Mouse (Mus musculus): ENCODE measurements around the gene Dnaic1. TPM values are rescaled to one million over a fixed set of nuclear protein-coding genes. Genes with fewer than 3 reads are reported as not detected.
"Not testable (repeated sequence)": the region's sequence is repeated elsewhere in the genome, so short reads cannot be mapped to it uniquely, and the experiment has no call there.

Gene Dnaic1
- polyA plus RNA-seq, 1 experiment from 2014 or later, result 1.1 TPM

DNA sequence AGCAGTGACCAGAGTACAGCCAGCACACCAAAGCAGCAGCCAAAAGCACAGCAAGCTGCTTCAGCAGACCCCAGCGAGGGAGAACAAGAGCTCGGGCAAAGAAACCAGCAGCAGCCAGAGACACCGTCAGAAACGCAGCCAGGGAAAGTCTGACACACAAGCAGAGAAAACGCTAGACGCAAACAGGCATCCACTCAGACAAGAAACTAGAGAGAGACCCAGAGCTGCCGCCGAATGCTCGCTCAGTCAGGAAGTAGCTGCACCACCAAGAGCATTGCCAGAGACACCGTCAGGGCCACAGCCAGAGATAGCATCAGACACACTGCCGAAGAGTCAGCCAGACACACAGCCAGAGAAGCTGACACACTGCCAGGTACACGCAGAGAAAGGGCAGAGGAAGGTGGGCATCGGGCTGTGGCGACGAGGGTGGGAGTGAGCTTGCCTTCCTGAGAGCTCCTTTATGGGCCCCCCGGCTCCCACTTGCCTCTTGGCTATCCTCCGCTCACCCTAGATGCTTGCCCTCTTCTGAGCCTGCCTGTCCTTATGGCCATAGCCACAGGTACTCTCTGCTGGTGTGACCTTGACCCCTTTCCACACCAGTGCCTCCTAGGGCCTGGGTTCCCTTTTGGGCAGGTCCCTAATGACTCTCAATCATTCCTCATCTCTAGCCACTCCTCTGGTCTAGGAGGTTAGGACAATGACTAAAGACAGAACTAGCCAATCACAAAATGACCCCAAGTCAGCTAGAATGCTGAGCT lies 106.9 kb downstream of the Dnaic1 start:
- Histone ChIP-seq H3K4me3 (ENCODE audit: inconsistent target) (no peak overlapping the region), H3K27ac (no peak overlapping the region), H3K36me3 (ENCODE audit: inconsistent target) (no peaks in the 10 kb centered on the region), H3K79me2 (ENCODE audit: inconsistent target) (no peaks in the 10 kb centered on the region)
- 49% methylated on average over 17 of the region's 17 CpGs for WGBS (ENCODE audit: missing documents)

DNA sequence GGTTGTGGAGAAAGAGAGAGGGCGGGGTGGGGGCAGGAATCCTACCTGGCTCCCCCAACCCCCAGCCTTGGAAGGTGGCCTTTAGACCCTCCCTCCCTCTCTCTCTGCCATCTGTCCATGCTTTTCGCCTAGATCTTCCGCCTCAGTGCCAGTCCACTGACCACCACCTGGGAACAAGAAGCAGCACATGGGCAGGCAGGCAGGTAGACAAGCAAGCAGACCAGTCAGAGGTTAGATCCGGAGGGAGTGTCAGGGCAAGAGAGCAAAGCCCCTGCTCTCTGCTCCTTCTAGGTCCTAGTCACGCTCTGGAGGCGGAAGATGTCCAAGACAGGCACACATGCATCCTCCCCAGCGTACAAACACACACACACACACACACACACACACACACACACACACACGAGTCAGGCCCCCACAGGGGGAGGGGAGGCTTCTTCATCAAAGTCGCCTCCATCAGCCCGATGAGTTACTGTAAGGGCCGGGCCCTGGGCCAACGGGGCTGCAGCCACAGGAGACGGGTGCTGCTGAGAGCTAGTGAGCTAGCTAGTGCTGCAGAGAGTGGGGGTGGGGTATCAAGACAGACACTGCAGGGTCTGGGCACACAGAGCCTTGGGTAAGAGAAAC lies 107.5 kb downstream of the Dnaic1 start:
- WGBS (ENCODE audit: missing documents), result 73% methylated on average over 10 of the region's 13 CpGs
- no peak overlapping the region for H3K27ac ChIP-seq
- H3K4me3 ChIP-seq (ENCODE audit: inconsistent target), result no peak overlapping the region
- no peaks in the 10 kb centered on the region for H3K79me2 ChIP-seq (ENCODE audit: inconsistent target)
- H3K36me3 ChIP-seq (ENCODE audit: inconsistent target), result no peaks in the 10 kb centered on the region

DNA sequence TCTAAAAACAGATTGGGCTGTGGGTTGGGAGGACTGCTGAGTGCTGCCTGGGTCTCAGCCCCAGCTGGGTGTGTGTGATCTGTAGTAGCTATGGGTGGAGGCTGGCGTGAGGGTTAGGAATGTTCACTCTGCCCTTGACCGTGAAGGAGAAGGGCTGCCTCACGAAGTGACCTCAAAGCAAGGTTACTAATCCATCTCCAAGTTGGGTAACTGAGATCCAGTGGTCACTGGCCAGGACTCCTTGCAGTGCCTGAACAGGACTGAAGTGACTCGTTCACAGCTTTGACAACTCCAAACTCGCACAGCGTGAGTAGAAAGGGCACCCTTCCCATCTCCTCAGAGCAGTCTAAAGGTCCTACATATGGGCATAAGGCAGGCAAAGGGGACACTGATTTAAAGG lies 109.3 kb downstream of the Dnaic1 start:
- 90% methylated on average over 5 of the region's 6 CpGs for WGBS (ENCODE audit: missing documents)
- no peaks in the 10 kb centered on the region for H3K36me3 ChIP-seq (ENCODE audit: inconsistent target)
- H3K4me3 ChIP-seq (ENCODE audit: inconsistent target), result no peak overlapping the region
- H3K79me2 ChIP-seq (ENCODE audit: inconsistent target), result no peaks in the 10 kb centered on the region
- no peak overlapping the region for H3K27ac ChIP-seq

DNA sequence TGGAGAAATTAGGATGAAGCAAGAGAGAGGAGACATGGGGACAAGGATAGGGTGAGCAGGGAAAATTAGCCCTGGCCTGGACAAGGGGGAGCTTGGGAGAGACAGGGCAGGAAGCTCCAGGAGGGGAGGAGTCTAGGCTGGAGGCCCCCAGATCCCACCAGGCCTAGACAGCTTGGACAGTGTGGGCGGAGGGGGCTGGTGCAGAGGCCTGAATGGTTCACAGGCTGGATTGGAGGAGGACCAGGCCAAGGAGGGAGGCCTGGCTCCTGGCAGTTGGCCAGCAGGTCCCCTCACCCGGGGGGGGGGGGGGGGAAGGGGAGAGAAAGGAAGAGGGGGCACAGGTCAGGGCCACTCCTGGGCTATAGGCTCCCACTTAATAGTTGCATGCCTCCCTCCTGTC lies 109.7 kb downstream of the Dnaic1 start:
- Histone ChIP-seq H3K36me3 (ENCODE audit: inconsistent target) (no peaks in the 10 kb centered on the region), H3K4me3 (ENCODE audit: inconsistent target) (no peak overlapping the region), H3K79me2 (ENCODE audit: inconsistent target) (no peaks in the 10 kb centered on the region), H3K27ac (no peak overlapping the region)
- WGBS (ENCODE audit: missing documents), result 50% methylated on average over 2 of the region's 2 CpGs

DNA sequence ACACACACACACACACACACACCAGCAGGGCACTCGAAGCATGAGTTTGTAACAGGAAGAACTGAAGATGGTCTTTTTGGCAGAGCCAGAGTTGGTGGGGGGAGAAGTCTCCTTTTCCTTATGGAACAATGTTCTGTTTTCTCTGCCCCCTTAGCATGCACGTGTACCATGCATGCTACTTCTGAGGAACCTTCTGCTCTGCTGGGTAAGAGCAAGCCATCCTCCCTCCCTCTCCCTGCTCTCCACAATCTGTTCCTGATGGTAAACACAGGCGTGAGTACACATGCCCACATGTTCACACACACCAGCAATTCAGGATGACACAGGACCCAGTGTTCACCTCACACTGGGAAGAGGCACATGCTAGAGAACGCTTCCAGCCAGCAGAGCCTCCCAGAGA lies 111.6 kb downstream of the Dnaic1 start:
- Histone ChIP-seq H3K27ac (no peak overlapping the region), H3K36me3 (ENCODE audit: inconsistent target) (no peaks in the 10 kb centered on the region), H3K79me2 (ENCODE audit: inconsistent target) (no peaks in the 10 kb centered on the region), H3K4me3 (ENCODE audit: inconsistent target) (no peak overlapping the region)
- 58% methylated on average over 2 of the region's 4 CpGs for WGBS (ENCODE audit: missing documents)

DNA sequence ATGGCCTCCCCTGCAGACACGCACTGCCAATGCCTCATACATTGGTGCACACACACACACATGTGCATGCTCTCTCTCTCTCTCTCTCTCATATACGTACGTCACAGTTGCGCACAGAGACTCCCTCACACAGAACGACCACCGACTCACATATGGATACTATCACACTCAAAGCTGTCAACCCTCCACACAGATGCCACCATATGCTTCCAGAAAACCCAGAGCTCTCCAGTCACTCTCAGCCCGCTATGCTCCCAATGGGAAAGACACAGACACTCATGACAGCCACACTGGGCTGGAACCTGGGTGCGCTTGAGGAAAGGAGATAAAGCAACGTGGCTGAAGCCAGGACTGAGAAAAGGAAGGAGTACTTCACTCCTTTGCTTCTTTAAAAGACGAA lies 112.4 kb downstream of the Dnaic1 start:
- no peaks in the 10 kb centered on the region for H3K79me2 ChIP-seq (ENCODE audit: inconsistent target)
- 71% methylated on average over 10 of the region's 10 CpGs for WGBS (ENCODE audit: missing documents)
- no peak overlapping the region for H3K4me3 ChIP-seq (ENCODE audit: inconsistent target)
- H3K36me3 ChIP-seq (ENCODE audit: inconsistent target), result no peaks in the 10 kb centered on the region
- no peak overlapping the region for H3K27ac ChIP-seq

DNA sequence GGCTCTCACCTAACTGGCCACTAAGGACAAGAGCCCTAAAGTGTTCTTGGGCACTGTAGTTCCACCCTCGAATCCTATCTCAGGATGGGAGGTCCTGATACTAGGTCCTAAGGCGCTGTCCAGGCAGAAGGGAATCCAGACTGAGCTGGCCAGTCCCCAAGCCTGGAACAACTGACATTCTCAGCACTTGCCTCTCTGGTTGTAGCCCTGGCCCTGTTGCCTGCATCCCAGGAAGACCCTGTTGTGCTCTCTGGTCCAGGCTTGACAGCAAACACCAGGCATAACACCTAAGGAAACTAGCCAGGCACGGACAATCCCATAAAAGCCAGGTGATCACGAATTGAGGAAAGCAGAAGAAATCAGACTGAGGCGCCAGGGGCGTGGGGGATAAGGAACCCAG lies 113.2 kb downstream of the Dnaic1 start:
- H3K36me3 ChIP-seq (ENCODE audit: inconsistent target), result no peaks in the 10 kb centered on the region
- no peak overlapping the region for H3K27ac ChIP-seq
- H3K4me3 ChIP-seq (ENCODE audit: inconsistent target), result no peak overlapping the region
- no peaks in the 10 kb centered on the region for H3K79me2 ChIP-seq (ENCODE audit: inconsistent target)
- WGBS (ENCODE audit: missing documents), result 30% methylated on average over 6 of the region's 6 CpGs

DNA sequence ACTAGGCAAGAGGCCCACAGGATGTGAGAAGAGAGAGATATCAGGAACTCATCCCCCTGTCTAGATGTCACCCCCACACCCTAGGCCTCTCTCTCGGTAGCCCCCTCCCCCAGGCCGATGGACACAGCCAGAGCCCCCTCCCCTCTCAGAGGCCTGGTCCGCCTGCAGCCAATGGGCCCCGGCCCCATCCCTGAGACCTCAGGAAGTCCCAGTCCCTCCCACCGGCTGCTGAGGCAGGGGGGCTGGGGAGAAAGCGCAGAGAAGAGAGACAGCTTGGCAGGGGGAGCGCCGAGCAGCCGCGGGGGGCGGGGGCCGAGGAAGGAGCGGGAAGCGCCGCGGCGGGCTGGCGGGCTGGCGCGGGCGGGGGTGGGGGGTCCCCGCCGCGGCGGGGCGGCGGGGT lies 113.7 kb downstream of the Dnaic1 start:
- H3K36me3 ChIP-seq (ENCODE audit: inconsistent target); H3K27ac ChIP-seq; H3K4me3 ChIP-seq (ENCODE audit: inconsistent target); H3K79me2 ChIP-seq (ENCODE audit: inconsistent target): not testable (repeated sequence)
- WGBS (ENCODE audit: missing documents), result 20% methylated on average over 1 of the region's 27 CpGs

DNA sequence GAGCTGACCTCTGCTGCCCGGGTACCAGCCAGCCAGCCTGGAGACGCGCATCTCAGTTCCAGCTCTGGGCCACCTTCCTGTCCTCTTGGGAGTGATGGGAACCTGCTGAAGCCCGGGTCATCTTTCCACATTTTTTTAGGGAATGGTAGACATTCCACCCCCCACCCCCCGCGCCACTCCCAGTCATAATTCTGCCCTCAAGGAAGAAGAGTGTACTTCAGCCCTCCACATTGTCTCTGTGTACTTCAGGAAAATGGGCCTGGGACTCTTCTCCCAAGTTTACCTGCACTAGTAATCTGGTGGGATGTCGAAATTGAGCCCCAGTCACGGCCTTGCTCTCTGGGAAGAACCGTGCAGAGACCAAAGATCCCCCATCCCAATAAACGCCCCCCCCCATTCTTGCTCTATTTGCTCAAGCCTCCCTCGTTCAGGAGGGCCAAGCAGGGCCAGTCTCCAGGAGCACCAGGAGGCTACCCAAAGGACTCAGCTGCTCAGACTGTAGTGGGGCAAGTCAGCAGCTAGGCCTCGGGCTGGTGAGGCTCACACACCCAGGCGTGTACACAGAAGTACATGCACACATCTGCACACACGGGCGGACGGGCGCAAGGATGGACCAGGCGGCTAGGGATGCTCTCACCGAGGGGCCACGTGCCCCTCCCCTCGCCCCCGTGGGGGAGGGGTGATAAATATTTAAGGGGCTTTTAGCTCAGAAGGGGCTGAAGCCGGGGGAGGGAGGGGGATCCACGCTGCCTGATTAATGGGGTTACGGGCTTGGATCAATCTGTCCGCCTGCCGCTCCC lies 114.8 kb downstream of the Dnaic1 start:
- WGBS (ENCODE audit: missing documents), result 6% methylated on average over 8 of the region's 27 CpGs
- H3K27ac ChIP-seq; H3K79me2 ChIP-seq (ENCODE audit: inconsistent target); H3K36me3 ChIP-seq (ENCODE audit: inconsistent target); H3K4me3 ChIP-seq (ENCODE audit: inconsistent target): not testable (repeated sequence)

DNA sequence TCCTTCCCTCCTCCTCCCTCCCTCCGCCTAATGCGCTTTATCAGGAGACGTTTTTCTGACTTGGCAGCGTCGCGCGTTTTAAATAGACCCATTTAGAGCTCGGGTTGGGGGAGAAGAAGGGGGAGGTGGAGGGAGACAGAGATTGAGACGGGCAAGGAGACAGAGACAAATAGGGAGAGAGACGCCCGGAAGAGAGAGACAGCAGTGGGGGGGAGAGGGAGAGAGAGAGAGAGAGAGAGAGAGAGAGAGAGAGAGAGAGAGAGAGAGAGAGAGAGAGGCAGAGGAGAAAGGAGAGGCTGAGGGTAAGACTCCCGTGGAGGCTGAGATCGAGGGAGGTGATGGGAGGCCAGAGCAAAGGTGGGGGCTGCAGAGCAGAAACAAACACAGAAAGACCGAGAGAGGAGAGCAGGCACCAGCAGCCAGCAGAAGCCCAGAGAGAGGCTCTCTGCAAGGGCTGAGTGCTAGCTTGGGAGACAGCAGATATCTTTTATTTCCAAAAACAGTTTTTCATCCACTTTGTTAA lies 115.4 kb downstream of the Dnaic1 start:
- not testable (repeated sequence) for H3K36me3 ChIP-seq (ENCODE audit: inconsistent target); H3K79me2 ChIP-seq (ENCODE audit: inconsistent target); H3K27ac ChIP-seq; H3K4me3 ChIP-seq (ENCODE audit: inconsistent target)
- WGBS (ENCODE audit: missing documents), result 0% methylated on average over 1 of the region's 14 CpGs

DNA sequence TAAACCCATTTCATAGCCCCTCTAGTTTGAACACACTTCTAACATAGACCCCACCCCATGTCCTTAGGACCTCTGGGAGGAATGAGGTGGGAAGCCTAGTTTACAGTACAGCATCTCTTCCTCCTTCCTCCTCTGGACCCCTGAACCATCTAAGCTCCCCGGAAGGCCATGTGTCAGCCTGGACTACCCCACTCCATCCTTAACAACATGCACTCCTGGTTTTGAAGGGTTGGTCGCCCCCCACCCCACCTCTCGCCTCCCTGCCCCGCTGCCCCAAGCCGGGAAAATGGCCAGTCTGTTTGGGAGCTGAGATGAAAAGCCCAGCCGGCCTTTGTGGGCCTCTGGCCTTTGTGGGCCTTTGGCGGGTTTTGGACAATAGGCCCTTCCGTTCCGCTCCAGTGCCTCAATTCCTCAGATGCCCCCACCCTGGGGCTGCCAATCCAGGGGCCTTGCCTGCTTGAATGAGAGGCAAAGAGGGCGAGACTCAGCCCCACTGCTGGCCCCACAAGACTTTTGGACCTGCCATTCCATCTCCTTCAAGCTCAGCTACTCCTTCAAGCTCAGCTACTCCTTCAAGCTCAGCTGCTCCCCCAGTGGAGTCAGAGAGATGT lies 116.4 kb downstream of the Dnaic1 start:
- H3K4me3 ChIP-seq (ENCODE audit: inconsistent target); H3K79me2 ChIP-seq (ENCODE audit: inconsistent target); H3K36me3 ChIP-seq (ENCODE audit: inconsistent target); H3K27ac ChIP-seq: not testable (repeated sequence)
- WGBS (ENCODE audit: missing documents), result 70% methylated on average over 6 of the region's 10 CpGs

Other genes starting within 250 kb of the Dnaic1 start
- 39.6 to 73.7 TPM (median 49.5 TPM) in 3 replicates for gene Ubap1, start 220.8 kb upstream of the Dnaic1 start, polyA plus RNA-seq (2018)
- 1.0 to 3.9 TPM (median 1.4 TPM) in 3 replicates for gene Kif24, start 104.9 kb upstream of the Dnaic1 start, polyA plus RNA-seq (2018)
- gene Nudt2, start 104.6 kb upstream of the Dnaic1 start, polyA plus RNA-seq (2018), result 26.0 to 42.5 TPM (median 28.9 TPM) in 3 replicates
- gene AI464131, start 66.7 kb upstream of the Dnaic1 start, polyA plus RNA-seq (2018), result 0.10 to 0.13 TPM (median 0.12 TPM) in 3 replicates
- 0.22 TPM in 1 of 3 replicates, not detected in the others for gene 1110017D15Rik, start 52.4 kb upstream of the Dnaic1 start, polyA plus RNA-seq (2018)
- 53.0 to 79.9 TPM (median 67.6 TPM) in 3 replicates for gene Fam219a, start 237 bp upstream of the Dnaic1 start, polyA plus RNA-seq (2018)
- 1.2 to 3.7 TPM (median 1.6 TPM) in 3 replicates for gene Enho, start 70.5 kb downstream of the Dnaic1 start, polyA plus RNA-seq (2018)
- not detected in 3 replicates for gene Cntfr, start 127.3 kb downstream of the Dnaic1 start, polyA plus RNA-seq (2018)
- gene Il11ra1, start 130.2 kb downstream of the Dnaic1 start, polyA plus RNA-seq (2018), result 34.7 to 49.1 TPM (median 47.4 TPM) in 3 replicates
- 6.4 to 25.9 TPM (median 19.8 TPM) in 3 replicates for gene Rpp25l, start 143.8 kb downstream of the Dnaic1 start, polyA plus RNA-seq (2018)
- 34.4 to 93.4 TPM (median 69.6 TPM) in 3 replicates for gene Dctn3, start 153.4 kb downstream of the Dnaic1 start, polyA plus RNA-seq (2018)
- not detected in 3 replicates for gene Arid3c, start 161.4 kb downstream of the Dnaic1 start, polyA plus RNA-seq (2018)
- gene Galt, start 185.5 kb downstream of the Dnaic1 start, polyA plus RNA-seq (2018), result 18.2 to 19.2 TPM (median 18.2 TPM) in 3 replicates
- gene Sigmar1, start 186.4 kb downstream of the Dnaic1 start, polyA plus RNA-seq (2018), result 37.5 to 72.4 TPM (median 70.3 TPM) in 3 replicates
- 1.1 to 3.3 TPM in 2 of 3 replicates, not detected in the other for gene Ccl27a, start 204.5 kb downstream of the Dnaic1 start, polyA plus RNA-seq (2018)

Data from macrophage (primary cell).